In the genomic region with DNA sequence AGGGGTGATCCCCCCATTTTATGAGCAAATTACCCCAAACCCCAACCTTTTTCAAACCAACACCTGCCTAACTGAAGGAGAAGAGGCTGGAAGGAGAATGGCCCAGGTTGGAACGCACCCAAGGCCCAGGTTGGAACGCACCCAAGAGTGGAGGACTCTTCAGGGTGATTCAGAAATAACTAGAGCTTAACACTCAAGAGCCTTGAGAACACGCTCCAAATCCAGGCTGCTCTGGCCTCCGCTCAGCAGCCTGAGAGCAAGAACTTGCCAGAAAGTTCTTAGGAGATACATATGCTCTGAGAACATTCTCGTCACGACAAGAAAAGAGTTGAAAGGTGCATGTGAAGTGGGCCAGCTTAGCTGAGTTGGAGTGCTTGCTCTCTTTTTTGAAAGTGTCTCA, we compare ENCODE assay signal across 9 mouse cellular contexts. TPM values are rescaled to one million over a fixed set of nuclear protein-coding genes. Genes with fewer than 3 reads are reported as not detected.
DNase-seq lines count a peak whose midpoint lies in the region; ATAC-seq lines count a peak whose summit lies in the region.
"Had no signal": no experiment of that assay in that cellular context is flagged by ENCODE, and none has a peak within 500 bp of the region (broad histone marks: within the 10 kb centered on the region; RNA-seq: fewer than 3 reads in every experiment).

No protein-coding gene starts in this region.

- H3K36me3 ChIP-seq in liver, embryonic 12.5 days = no peaks in the 10 kb centered on the region
- H3K36me3 ChIP-seq in heart, embryonic 15.5 days = no peaks in the 10 kb centered on the region
- H3K36me3 ChIP-seq in liver, embryonic 15.5 days (replicated peaks) = no peaks in the 10 kb centered on the region
- no peaks in the 10 kb centered on the region for H3K36me3 ChIP-seq in hindbrain, embryonic 10.5 days
- H3K36me3 ChIP-seq in forebrain, embryonic 16.5 days (ENCODE audit: control insufficient read depth, insufficient read depth) = no peaks in the 10 kb centered on the region

- H3K4me2 ChIP-seq in liver, embryonic 12.5 days = peak overlapping the region; percentile 57; the same call in 1 of the 2 replicates
- no peak overlapping the region for H3K4me2 ChIP-seq in heart, embryonic 15.5 days
- no peak overlapping the region for H3K4me2 ChIP-seq in liver, embryonic 15.5 days
- H3K4me2 ChIP-seq in forebrain, embryonic 16.5 days (ENCODE audit: low read length) = no peak overlapping the region

- peaks cover 46% of the 10 kb centered on the region for H3K4me1 ChIP-seq in liver, embryonic 12.5 days
- H3K4me1 ChIP-seq in heart, embryonic 15.5 days (replicated peaks) = peaks cover 23% of the 10 kb centered on the region
- H3K4me1 ChIP-seq in liver, embryonic 15.5 days (replicated peaks) = peaks cover 36% of the 10 kb centered on the region
- peaks cover 10% of the 10 kb centered on the region; the same call in 1 of the 2 replicates for H3K4me1 ChIP-seq in hindbrain, embryonic 10.5 days (replicated peaks)
- H3K4me1 ChIP-seq in forebrain, embryonic 16.5 days (replicated peaks; ENCODE audit: control insufficient read depth, insufficient read depth, low read length) = no peaks in the 10 kb centered on the region

- no peak overlapping the region for H3K4me3 ChIP-seq in liver, embryonic 12.5 days
- H3K4me3 ChIP-seq in heart, embryonic 15.5 days = no peak overlapping the region
- H3K4me3 ChIP-seq in liver, embryonic 15.5 days (replicated peaks) = no peak overlapping the region
- H3K4me3 ChIP-seq in hindbrain, embryonic 10.5 days = no peak overlapping the region
- H3K4me3 ChIP-seq in forebrain, embryonic 16.5 days (replicated peaks; ENCODE audit: low read length) = no peak overlapping the region

- 89% methylated on average over 6 of the region's 6 CpGs for WGBS in liver, embryonic 12.5 days (ENCODE audit: insufficient replicate concordance)
- 25% methylated on average over 6 of the region's 6 CpGs for WGBS in heart, embryonic 15.5 days
- 88% methylated on average over 6 of the region's 6 CpGs for WGBS in liver, embryonic 15.5 days (ENCODE audit: insufficient replicate concordance)
- WGBS in hindbrain, embryonic 10.5 days = 91% methylated on average over 6 of the region's 6 CpGs
- WGBS in forebrain, embryonic 16.5 days = 57% methylated on average over 6 of the region's 6 CpGs

- peaks cover 28% of the 10 kb centered on the region for H3K27me3 ChIP-seq in liver, embryonic 12.5 days (replicated peaks)
- peaks cover 11% of the 10 kb centered on the region for H3K27me3 ChIP-seq in heart, embryonic 15.5 days
- H3K27me3 ChIP-seq in liver, embryonic 15.5 days = peaks cover 21% of the 10 kb centered on the region
- H3K27me3 ChIP-seq in hindbrain, embryonic 10.5 days (ENCODE audit: insufficient read depth, poor library complexity, severe bottlenecking) = peaks cover 16% of the 10 kb centered on the region
- no peaks in the 10 kb centered on the region for H3K27me3 ChIP-seq in forebrain, embryonic 16.5 days (replicated peaks; ENCODE audit: control insufficient read depth, insufficient read depth, low read length)

- peak overlapping the region; percentile 90 for H3K27ac ChIP-seq in liver, embryonic 12.5 days
- H3K27ac ChIP-seq in heart, embryonic 15.5 days = peak overlapping the region; percentile 68
- peak overlapping the region; percentile 91 for H3K27ac ChIP-seq in liver, embryonic 15.5 days (replicated peaks)
- no peak overlapping the region for H3K27ac ChIP-seq in hindbrain, embryonic 10.5 days
- no peak overlapping the region for H3K27ac ChIP-seq in forebrain, embryonic 16.5 days (ENCODE audit: low read length)

- H3K9ac ChIP-seq in liver, embryonic 12.5 days = peak overlapping the region; percentile 10; the same call in 1 of the 2 replicates
- H3K9ac ChIP-seq in heart, embryonic 15.5 days = no peak overlapping the region
- no peak overlapping the region for H3K9ac ChIP-seq in liver, embryonic 15.5 days
- H3K9ac ChIP-seq in forebrain, embryonic 16.5 days (replicated peaks; ENCODE audit: low read depth, low read length) = no peak overlapping the region

- DNase-seq in liver = no peak
- DNase-seq in cerebellum, adult 11-12 months = peak; percentile 26
- DNase-seq in telencephalon, adult 2 months (ENCODE audit: low read depth, low spot score) = peak; percentile 35
- DNase-seq in hindbrain, embryonic 10.5 days (ENCODE audit: low spot score) = no peak

- no peaks in the 10 kb centered on the region for H3K9me3 ChIP-seq in liver, embryonic 12.5 days (replicated peaks)
- H3K9me3 ChIP-seq in heart, embryonic 15.5 days (replicated peaks) = no peaks in the 10 kb centered on the region
- H3K9me3 ChIP-seq in liver, embryonic 15.5 days (replicated peaks) = no peaks in the 10 kb centered on the region
- H3K9me3 ChIP-seq in hindbrain, embryonic 10.5 days = no peaks in the 10 kb centered on the region
- no peaks in the 10 kb centered on the region for H3K9me3 ChIP-seq in forebrain, embryonic 16.5 days (ENCODE audit: control insufficient read depth, low read length)

- no peak for ATAC-seq in liver, embryonic 12.5 days
- ATAC-seq in heart, embryonic 15.5 days (replicated peaks; ENCODE audit: insufficient number of reproducible peaks, insufficient read depth, low FRiP score, low read depth) = peak; percentile 61
- no peak for ATAC-seq in liver, embryonic 15.5 days (ENCODE audit: insufficient read depth)
- no peak for ATAC-seq in forebrain, embryonic 16.5 days

RNA-seq across cellular contexts. Expression of gene Slc4a5, which starts 25.5 kb away (rescaled TPM):
- 1.2 and 1.3 TPM in 2 replicates for polyA plus RNA-seq in liver, embryonic 12.5 days (2016; fragmentation: Nextera tagmentation; extraction: Ambion mirVana)
- 0.22 and 0.28 TPM in 2 replicates for polyA plus RNA-seq in heart, embryonic 15.5 days (2015; fragmentation: Nextera tagmentation; extraction: Ambion mirVana)
- 1.1 TPM in 2 replicates for polyA plus RNA-seq in liver, embryonic 15.5 days (2015; fragmentation: Nextera tagmentation; extraction: Ambion mirVana)
- polyA plus RNA-seq in hindbrain, embryonic 10.5 days (2016; fragmentation: Nextera tagmentation; extraction: Ambion mirVana) = 1.1 and 5.3 TPM in 2 replicates
- 0.52 and 0.76 TPM in 2 replicates for polyA plus RNA-seq in forebrain, embryonic 16.5 days (2015; fragmentation: Nextera tagmentation; extraction: Ambion mirVana)
- polyA plus RNA-seq: neural tube, embryonic 14.5 days had no signal

Comparison
In these comparisons a context has a peak if more than half of its experiments do, and no peak if none do; other contexts are left out.
1. H3K27ac ChIP-seq: peak in liver, embryonic 12.5 days (single experiment), heart, embryonic 15.5 days (single experiment) and liver, embryonic 15.5 days (single experiment); none in hindbrain, embryonic 10.5 days (single experiment) and forebrain, embryonic 16.5 days (single experiment).
2. DNase-seq: peak in cerebellum, adult 11-12 months (single experiment) and telencephalon, adult 2 months (single experiment); none in liver (single experiment) and hindbrain, embryonic 10.5 days (single experiment).